ENCODE assay signal across 8 mouse cellular contexts in genomic region chr13:69534654-69535551, GRCm38 (mm10). TPM values are rescaled to one million over a fixed set of nuclear protein-coding genes. Genes with fewer than 3 reads are reported as not detected.
A peak's percentile ranks its signal among the peaks of the same experiment; 100 is the strongest.
DNase-seq lines count a peak whose midpoint lies in the region; ATAC-seq and TF ChIP-seq lines count a peak whose summit lies in the region.

No protein-coding gene starts in this region.

- TF ChIP-seq EP300 in MEL (IDR thresholded peaks at IDR 0.05; ENCODE audit: low read depth in 1 of 2, low read length in 2 of 2), result no peak

- no peaks in the 10 kb centered on the region for H3K27me3 ChIP-seq in MEL (ENCODE audit: control insufficient read depth in 1 of 2, insufficient read depth in 2 of 2, low read length in 2 of 2)
- H3K27me3 ChIP-seq in cerebellum, adult 2 months (ENCODE audit: control insufficient read depth, insufficient read depth, low read length), result no peaks in the 10 kb centered on the region
- H3K27me3 ChIP-seq in forebrain, postnatal 0 days (ENCODE audit: insufficient read depth, low read length), result no peaks in the 10 kb centered on the region
- no peaks in the 10 kb centered on the region for H3K27me3 ChIP-seq in lung, embryonic 16.5 days (ENCODE audit: control insufficient read depth, insufficient read depth, low read depth, low read length)

- TF ChIP-seq POLR2A in MEL (IDR thresholded peaks at IDR 0.05; ENCODE audit: control insufficient read depth in 1 of 2, insufficient read depth in 1 of 2, low read depth in 1 of 2, low read length in 2 of 2, poor library complexity in 1 of 2), result peak; percentile 76 to 87; a peak in 3 of 4 replicates
- TF ChIP-seq POLR2A in cerebellum, adult 2 months (IDR thresholded peaks at IDR 0.05; ENCODE audit: borderline replicate concordance, insufficient read depth, low read length), result peak; percentile 80

- WGBS in cerebellum, adult 2 months, result under 1% methylated on average over 86 of the region's 86 CpGs
- 2% methylated on average over 83 of the region's 86 CpGs for WGBS in forebrain, postnatal 0 days
- WGBS in lung, embryonic 16.5 days, result under 1% methylated on average over 84 of the region's 86 CpGs

- peaks cover 0 to 2% of the 10 kb centered on the region in 2 experiments; a peak in 1 of 4 replicates for H3K36me3 ChIP-seq in MEL (ENCODE audit: control insufficient read depth in 1 of 2, insufficient read depth in 2 of 2, low read length in 2 of 2)
- no peaks in the 10 kb centered on the region for H3K36me3 ChIP-seq in forebrain, postnatal 0 days (ENCODE audit: insufficient read depth)
- no peaks in the 10 kb centered on the region for H3K36me3 ChIP-seq in lung, embryonic 16.5 days (ENCODE audit: control insufficient read depth, insufficient read depth, low read length)

- peaks cover 2 to 16% of the 10 kb centered on the region in 2 experiments; a peak in 3 of 4 replicates for H3K4me1 ChIP-seq in MEL (ENCODE audit: control insufficient read depth in 1 of 2, insufficient read depth in 2 of 2, low read length in 2 of 2)
- H3K4me1 ChIP-seq in cerebellum, adult 2 months (ENCODE audit: control insufficient read depth, insufficient read depth, low read length), result peaks cover 22% of the 10 kb centered on the region
- peaks cover 23% of the 10 kb centered on the region for H3K4me1 ChIP-seq in forebrain, postnatal 0 days (ENCODE audit: insufficient read depth)
- H3K4me1 ChIP-seq in lung, embryonic 16.5 days (replicated peaks; ENCODE audit: control insufficient read depth, insufficient read depth, low read length), result peaks cover 25% of the 10 kb centered on the region

- H3K79me2 ChIP-seq in MEL (ENCODE audit: control insufficient read depth, insufficient read depth, low read length, poor library complexity), result peaks cover 45% of the 10 kb centered on the region

- peak overlapping the region; percentile 59 to 93 for H3K4me3 ChIP-seq in MEL (ENCODE audit: control insufficient read depth in 1 of 2, insufficient read depth in 1 of 2, low read depth in 2 of 2, low read length in 2 of 2)
- H3K4me3 ChIP-seq in cerebellum, adult 2 months (replicated peaks; ENCODE audit: insufficient read depth, low read depth, low read length), result peak overlapping the region; percentile 83
- peak overlapping the region; percentile 83 for H3K4me3 ChIP-seq in forebrain, postnatal 0 days (ENCODE audit: low read depth, low read length)
- peak overlapping the region; percentile 69 for H3K4me3 ChIP-seq in lung, embryonic 16.5 days (ENCODE audit: low read length)

- TF ChIP-seq RAD21 in MEL (IDR thresholded peaks at IDR 0.05; ENCODE audit: low read depth, low read length), result no peak

- no peaks in the 10 kb centered on the region for H3K9me3 ChIP-seq in MEL (replicated peaks; ENCODE audit: insufficient read depth, low read length)
- no peaks in the 10 kb centered on the region for H3K9me3 ChIP-seq in forebrain, postnatal 0 days (ENCODE audit: low read length)
- no peaks in the 10 kb centered on the region for H3K9me3 ChIP-seq in lung, embryonic 16.5 days (ENCODE audit: control insufficient read depth, low read length)

- peak overlapping the region; percentile 91 for H3K4me2 ChIP-seq in forebrain, postnatal 0 days (ENCODE audit: low read depth)
- H3K4me2 ChIP-seq in lung, embryonic 16.5 days (ENCODE audit: low read depth, low read length), result peak overlapping the region; percentile 81

- peak overlapping the region; percentile 97 for H3K9ac ChIP-seq in MEL (ENCODE audit: control insufficient read depth, low read depth, low read length, poor library complexity, severe bottlenecking)
- H3K9ac ChIP-seq in forebrain, postnatal 0 days, result peak overlapping the region; percentile 81
- peak overlapping the region; percentile 85 for H3K9ac ChIP-seq in lung, embryonic 16.5 days (ENCODE audit: low read length)

- H3K27ac ChIP-seq in MEL (ENCODE audit: control insufficient read depth, low read depth, low read length), result peak overlapping the region; percentile 72
- peak overlapping the region; percentile 99 for H3K27ac ChIP-seq in cerebellum, adult 2 months (ENCODE audit: insufficient read depth, low read length)
- peak overlapping the region; percentile 96 for H3K27ac ChIP-seq in forebrain, postnatal 0 days (ENCODE audit: low read depth, low read length)
- peak overlapping the region; percentile 93 for H3K27ac ChIP-seq in lung, embryonic 16.5 days (ENCODE audit: low read length)

- peak; percentile 97 for DNase-seq in MEL (ENCODE audit: low read depth, low spot score)
- peak; percentile 98 to 99 for DNase-seq in cerebellum, adult 2 months
- DNase-seq in forebrain, postnatal 0 days, result peak; percentile 100
- peak; percentile 92 for DNase-seq in layer of hippocampus, adult 9-10 months (ENCODE audit: low spot score)
- peak; percentile 84 for DNase-seq in ovary, postnatal 10 days (ENCODE audit: low spot score)
- peak; percentile 96 to 99 for DNase-seq in thymus, postnatal 10 days (ENCODE audit: low spot score in 2 of 2)

- no peak for TF ChIP-seq CTCF in MEL (IDR thresholded peaks at IDR 0.05 in 2 of 3, conservative IDR thresholded peaks at IDR 0.05 in 1 of 3; ENCODE audit: control insufficient read depth in 1 of 3, insufficient read depth in 1 of 3, low read depth in 2 of 3, low read length in 3 of 3, poor library complexity in 1 of 3, severe bottlenecking in 1 of 3)
- TF ChIP-seq CTCF in cerebellum, adult 2 months (IDR thresholded peaks at IDR 0.05; ENCODE audit: borderline replicate concordance, insufficient read depth, low read depth, low read length), result no peak
- no peak for TF ChIP-seq CTCF in forebrain, postnatal 0 days (IDR thresholded peaks at IDR 0.05; ENCODE audit: low read depth)

- peak; percentile 94 for ATAC-seq in forebrain, postnatal 0 days
- peak; percentile 72 to 80 for ATAC-seq in hematopoietic stem cell, adult 5-6 weeks (replicated peaks in 1 of 2; ENCODE audit: insufficient read depth in 1 of 2, low FRiP score in 2 of 2, low TSS enrichment in 1 of 2, low read depth in 1 of 2, poor library complexity in 2 of 2, severe bottlenecking in 2 of 2)
- ATAC-seq in lung, embryonic 16.5 days (ENCODE audit: low read depth), result peak; percentile 95

TF ChIP-seq in MEL, 35 proteins besides CTCF, POLR2A, EP300 and RAD21 (continues in another document):
- peak; percentile 64 for TF ChIP-seq MXI1 (IDR thresholded peaks at IDR 0.05; ENCODE audit: low read depth, low read length)
- peak; percentile 46; the same call in 1 of the 2 replicates for TF ChIP-seq TBP (IDR thresholded peaks at IDR 0.05; ENCODE audit: low read depth, low read length)
- TF ChIP-seq MAX (IDR thresholded peaks at IDR 0.05; ENCODE audit: low read length), result peak; percentile 69
- TF ChIP-seq MYC (IDR thresholded peaks at IDR 0.05; ENCODE audit: low read depth, low read length), result peak; percentile 74
- TF ChIP-seq ZMIZ1 (IDR thresholded peaks at IDR 0.05; ENCODE audit: low read depth, low read length), result peak; percentile 60; the same call in 1 of the 2 replicates
- TF ChIP-seq ELF1 (IDR thresholded peaks at IDR 0.05; ENCODE audit: low read depth, low read length), result peak; percentile 44; the same call in 1 of the 2 replicates
- peak; percentile 67 for TF ChIP-seq USF1 (IDR thresholded peaks at IDR 0.05; ENCODE audit: low read depth, low read length)
- peak; percentile 48 for TF ChIP-seq SIN3A (IDR thresholded peaks at IDR 0.05; ENCODE audit: low read length)
- TF ChIP-seq ETS1 (IDR thresholded peaks at IDR 0.05; ENCODE audit: low read depth, low read length), result peak; percentile 40; the same call in 1 of the 2 replicates
- no peak for TF ChIP-seq RCOR1 (IDR thresholded peaks at IDR 0.05; ENCODE audit: low read depth, low read length)
- TF ChIP-seq KAT2A (conservative IDR thresholded peaks at IDR 0.05; ENCODE audit: low read depth, low read length), result no peak
- TF ChIP-seq NRF1 (IDR thresholded peaks at IDR 0.05; ENCODE audit: insufficient read depth, low read depth, low read length, poor library complexity, severe bottlenecking), result peak; percentile 89
- TF ChIP-seq POLR2AphosphoS5 (IDR thresholded peaks at IDR 0.05; ENCODE audit: borderline replicate concordance, low read depth, low read length), result no peak; the same call in 1 of the 2 replicates
- TF ChIP-seq POLR2AphosphoS2 (IDR thresholded peaks at IDR 0.05; ENCODE audit: low read length), result peak; percentile 89
- peak; percentile 96 for TF ChIP-seq NELFE (IDR thresholded peaks at IDR 0.05; ENCODE audit: low read depth, low read length)
- peak; percentile 67 for TF ChIP-seq HCFC1 (IDR thresholded peaks at IDR 0.05; ENCODE audit: low read depth, low read length)
- TF ChIP-seq USF2 (IDR thresholded peaks at IDR 0.05; ENCODE audit: borderline replicate concordance in 1 of 2, insufficient read depth in 1 of 2, low read depth in 1 of 2, low read length in 2 of 2), result no peak
- no peak for TF ChIP-seq E2F4 (IDR thresholded peaks at IDR 0.05; ENCODE audit: borderline replicate concordance, low read depth, low read length)
- 0 out of 2 replicates have a peak, but pooled peaks have one; percentile 84 for TF ChIP-seq CHD1 (IDR thresholded peaks at IDR 0.05; ENCODE audit: low read depth, low read length)
- no peak for TF ChIP-seq TAL1 (IDR thresholded peaks at IDR 0.05; ENCODE audit: low read length)
- no peak for TF ChIP-seq CHD2 (IDR thresholded peaks at IDR 0.05; ENCODE audit: low read length)
- TF ChIP-seq MAZ (IDR thresholded peaks at IDR 0.05; ENCODE audit: low read depth, low read length), result peak; percentile 98

RNA-seq across cellular contexts. Expression of gene Tent4a, which starts 0.5 kb away (rescaled TPM):
- total RNA-seq in MEL (2012; rRNA removed), result 11.5 and 12.2 TPM in 2 replicates
- 10 to 100 TPM in 1 of 2 experiments, not detected in 1; 18.4 TPM for polyA plus RNA-seq in MEL (2012; ENCODE audit: insufficient read depth in 1 of 2, insufficient read length in 2 of 2, low read depth in 1 of 2, low replicate concordance in 2 of 2, missing spikeins in 1 of 2)
- polyA plus RNA-seq in cerebellum, adult 2 months (2012; rRNA removed), result 26.2 and 27.4 TPM in 2 replicates
- total RNA-seq in forebrain, postnatal 0 days (2014; rRNA removed), result 21.7 and 29.3 TPM in 2 replicates
- 4.5 and 4.9 TPM in 2 replicates for polyA plus RNA-seq in forebrain, postnatal 0 days (2015; fragmentation: Nextera tagmentation; extraction: Ambion mirVana)
- 11.7 and 11.8 TPM in 2 replicates for total RNA-seq in hematopoietic stem cell, adult 5-6 weeks (2017)
- polyA plus RNA-seq in lung, embryonic 16.5 days (2015; fragmentation: Nextera tagmentation; extraction: Ambion mirVana), result 5.0 and 5.1 TPM in 2 replicates

RNA-seq across cellular contexts. Expression of gene Nsun2, which starts 1.4 kb away (rescaled TPM):
- 303 and 311 TPM in 2 replicates for total RNA-seq in MEL (2012; rRNA removed)
- 100 to 1,000 TPM; 277 to 302 TPM for polyA plus RNA-seq in MEL (2012; ENCODE audit: insufficient read depth in 1 of 2, insufficient read length in 2 of 2, low read depth in 1 of 2, low replicate concordance in 2 of 2, missing spikeins in 1 of 2)
- 67.1 and 68.8 TPM in 2 replicates for polyA plus RNA-seq in cerebellum, adult 2 months (2012; rRNA removed)
- total RNA-seq in forebrain, postnatal 0 days (2014; rRNA removed), result 64.2 and 64.3 TPM in 2 replicates
- 64.6 and 74.4 TPM in 2 replicates for polyA plus RNA-seq in forebrain, postnatal 0 days (2015; fragmentation: Nextera tagmentation; extraction: Ambion mirVana)
- 125 and 206 TPM in 2 replicates for total RNA-seq in hematopoietic stem cell, adult 5-6 weeks (2017)
- 86.6 and 89.2 TPM in 2 replicates for polyA plus RNA-seq in lung, embryonic 16.5 days (2015; fragmentation: Nextera tagmentation; extraction: Ambion mirVana)

Comparison
In these comparisons a context has a peak if more than half of its experiments do, and no peak if none do; other contexts are left out.
1. Peak in every context shown above with its lines: DNase-seq, ATAC-seq, H3K4me3 ChIP-seq and H3K27ac ChIP-seq.